Mouse (Mus musculus) cerebellum, postnatal 4 days (tissue): ENCODE measurements at regions not wholly inside any gene's neighbourhood (a gene's known extent, or its start where the extent isn't known, plus 50 kb on each side); places are given as distances from the start of the nearest gene placed in this dataset.
A peak's percentile ranks its signal among the peaks of the same experiment; 100 is the strongest.

ENCODE experiments used
- DNase-seq, 2 experiments: peaks; one replicate each; pipeline ENCODE4 v3.0.0; 2022; ENCODE audit warnings: low spot score in 2 of 2, mixed read lengths in 1 of 2

DNA sequence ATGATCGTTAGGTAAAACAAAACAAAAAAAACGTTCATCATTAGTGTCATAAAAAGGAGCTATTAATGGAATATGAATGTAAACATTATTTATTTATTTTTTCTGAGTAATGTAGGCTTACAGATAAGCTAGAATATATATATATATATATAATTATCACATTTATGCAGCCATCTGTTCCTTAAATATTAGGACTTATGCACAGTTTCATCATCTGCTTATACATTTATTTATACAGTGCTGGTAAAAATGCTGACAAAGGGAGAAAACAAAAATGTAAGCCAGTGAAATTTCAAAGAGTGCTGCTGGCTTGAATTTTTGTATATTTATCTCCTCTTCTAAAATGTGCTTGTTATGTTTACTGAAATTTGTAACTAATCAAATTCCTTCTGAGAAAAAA, 4841.7 kb upstream of the Gm7489 start:
- DNase-seq = no peak

DNA sequence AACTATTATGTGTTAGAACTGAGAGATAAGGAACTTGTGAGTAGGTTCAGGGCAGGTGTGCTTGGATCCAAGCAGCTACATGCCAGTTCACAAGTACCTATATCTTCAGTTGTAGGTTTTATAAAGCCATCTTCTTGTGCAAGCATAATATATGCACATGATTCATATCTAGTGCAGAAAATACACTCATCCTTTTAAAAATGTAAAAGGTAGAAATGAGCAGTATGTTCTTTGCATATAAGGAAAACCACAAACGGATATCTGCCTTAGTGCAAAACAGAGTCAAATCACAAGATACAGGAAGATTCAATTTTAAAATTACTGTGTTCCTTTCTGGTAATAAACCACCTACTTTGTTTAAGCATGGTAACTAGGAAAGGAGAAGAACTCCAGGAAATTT, 4819.6 kb upstream of the Gm7489 start:
- no peak for DNase-seq

DNA sequence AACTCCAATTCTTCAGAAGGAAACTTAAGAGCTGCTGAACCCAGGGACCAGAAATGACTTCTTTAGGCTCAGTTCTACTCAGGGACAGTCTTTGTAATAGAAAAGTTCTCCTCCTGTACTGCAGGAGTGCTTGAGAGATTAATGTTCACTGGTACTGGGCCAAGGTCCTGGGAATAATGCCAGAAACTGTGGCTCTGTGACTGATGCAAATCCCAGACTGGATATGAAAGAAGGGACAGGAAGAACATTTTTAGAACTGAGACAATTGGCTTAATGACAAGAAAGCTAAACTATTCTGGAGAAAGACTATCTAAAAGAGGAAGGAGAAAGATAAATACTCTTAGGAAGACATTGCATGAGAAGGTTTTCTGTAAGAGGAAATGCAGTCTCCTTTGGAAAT, 4818.8 kb upstream of the Gm7489 start:
- peak; percentile 29 to 65 for DNase-seq

DNA sequence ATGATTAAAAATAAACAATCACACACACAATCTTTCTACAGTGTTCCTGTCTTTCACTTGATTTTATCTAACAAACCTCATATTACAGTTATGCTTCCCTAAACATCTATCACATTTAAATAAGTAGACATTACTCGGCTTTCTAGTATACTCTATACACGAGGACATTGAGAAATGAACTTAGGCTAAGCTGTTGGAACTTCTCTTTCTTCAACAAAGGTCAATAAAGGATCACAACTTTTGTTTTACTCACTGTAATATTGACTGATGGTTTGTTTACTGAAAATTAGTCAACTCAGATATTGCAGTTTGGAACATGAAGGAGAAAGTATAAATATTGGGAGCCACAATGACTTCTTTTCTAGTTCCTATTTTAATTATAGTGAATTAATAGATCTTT, 4818.3 kb upstream of the Gm7489 start:
- DNase-seq = no peak
